Comparison of ENCODE assay signal across 20 mouse cellular contexts in genomic region chr9:42962506-42962905, GRCm38 (mm10). TPM values are rescaled to one million over a fixed set of nuclear protein-coding genes. Genes with fewer than 3 reads are reported as not detected.
DNase-seq lines count a peak whose midpoint lies in the region; ATAC-seq and TF ChIP-seq lines count a peak whose summit lies in the region.
"Had no signal": no experiment of that assay in that cellular context is flagged by ENCODE, and none has a peak within 500 bp of the region (broad histone marks: within the 10 kb centered on the region; RNA-seq: fewer than 3 reads in every experiment).

No protein-coding gene starts in this region.

- H3K27me3 ChIP-seq in hindbrain, embryonic 13.5 days: no peaks in the 10 kb centered on the region
- H3K27me3 ChIP-seq in hindbrain, embryonic 10.5 days (ENCODE audit: insufficient read depth, poor library complexity, severe bottlenecking): no peaks in the 10 kb centered on the region
- H3K27me3 ChIP-seq in midbrain, embryonic 15.5 days (replicated peaks): no peaks in the 10 kb centered on the region
- no peaks in the 10 kb centered on the region for H3K27me3 ChIP-seq in midbrain, embryonic 14.5 days (ENCODE audit: control insufficient read depth, insufficient read depth, low read length)
- H3K27me3 ChIP-seq in stomach, postnatal 0 days (ENCODE audit: control insufficient read depth, insufficient read depth, low read length): no peaks in the 10 kb centered on the region

- H3K4me1 ChIP-seq in hindbrain, embryonic 13.5 days (replicated peaks): peaks cover 14% of the 10 kb centered on the region
- H3K4me1 ChIP-seq in hindbrain, embryonic 10.5 days (replicated peaks): 0 out of 2 replicates have a peak, but pooled peaks cover 2% of the 10 kb centered on the region
- H3K4me1 ChIP-seq in midbrain, embryonic 15.5 days: 0 out of 2 replicates have a peak, but pooled peaks cover 2% of the 10 kb centered on the region
- H3K4me1 ChIP-seq in midbrain, embryonic 14.5 days (ENCODE audit: control insufficient read depth, insufficient read depth, low read length): no peaks in the 10 kb centered on the region
- H3K4me1 ChIP-seq in stomach, postnatal 0 days (replicated peaks; ENCODE audit: control insufficient read depth, insufficient read depth): no peaks in the 10 kb centered on the region

- WGBS in hindbrain, embryonic 13.5 days: 90% methylated on average over 6 of the region's 6 CpGs
- 92% methylated on average over 6 of the region's 6 CpGs for WGBS in hindbrain, embryonic 10.5 days
- 85% methylated on average over 6 of the region's 6 CpGs for WGBS in midbrain, embryonic 15.5 days
- WGBS in midbrain, embryonic 14.5 days: 83% methylated on average over 6 of the region's 6 CpGs
- WGBS in stomach, postnatal 0 days: 67% methylated on average over 6 of the region's 6 CpGs

- H3K4me3 ChIP-seq in hindbrain, embryonic 13.5 days: no peak overlapping the region
- H3K4me3 ChIP-seq in hindbrain, embryonic 10.5 days: no peak overlapping the region
- H3K4me3 ChIP-seq in midbrain, embryonic 15.5 days: no peak overlapping the region
- H3K4me3 ChIP-seq in midbrain, embryonic 14.5 days (replicated peaks; ENCODE audit: low read depth, low read length): no peak overlapping the region
- no peak overlapping the region for H3K4me3 ChIP-seq in stomach, postnatal 0 days (ENCODE audit: low read depth, low read length)
- H3K4me3 ChIP-seq: limb, embryonic 15.5 days had no signal

- ATAC-seq in hindbrain, embryonic 13.5 days (ENCODE audit: low FRiP score): no peak
- ATAC-seq in midbrain, embryonic 15.5 days (replicated peaks): peak; percentile 56
- no peak for ATAC-seq in midbrain, embryonic 14.5 days (ENCODE audit: low FRiP score, low TSS enrichment)
- ATAC-seq in stomach, postnatal 0 days (ENCODE audit: low FRiP score, low TSS enrichment): peak; percentile 48; the same call in 1 of the 2 replicates

- 0 out of 2 replicates have a peak overlapping the region, but pooled peaks have one; percentile 23 for H3K27ac ChIP-seq in hindbrain, embryonic 13.5 days
- H3K27ac ChIP-seq in hindbrain, embryonic 10.5 days: no peak overlapping the region
- 0 out of 2 replicates have a peak overlapping the region, but pooled peaks have one; percentile 35 for H3K27ac ChIP-seq in midbrain, embryonic 15.5 days
- H3K27ac ChIP-seq in midbrain, embryonic 14.5 days (replicated peaks; ENCODE audit: low read depth, low read length): no peak overlapping the region
- no peak overlapping the region for H3K27ac ChIP-seq in stomach, postnatal 0 days (replicated peaks)
- H3K27ac ChIP-seq: limb, embryonic 15.5 days; liver, embryonic 14.5 days had no signal

- H3K4me2 ChIP-seq in hindbrain, embryonic 13.5 days: no peak overlapping the region
- no peak overlapping the region for H3K4me2 ChIP-seq in midbrain, embryonic 15.5 days
- H3K4me2 ChIP-seq in midbrain, embryonic 14.5 days (ENCODE audit: low read length): no peak overlapping the region
- no peak overlapping the region for H3K4me2 ChIP-seq in stomach, postnatal 0 days (replicated peaks; ENCODE audit: low read depth)
- H3K4me2 ChIP-seq: heart, embryonic 11.5 days; limb, embryonic 15.5 days; lung, embryonic 14.5 days had no signal

- H3K9me3 ChIP-seq in hindbrain, embryonic 13.5 days: no peaks in the 10 kb centered on the region
- H3K9me3 ChIP-seq in hindbrain, embryonic 10.5 days: no peaks in the 10 kb centered on the region
- H3K9me3 ChIP-seq in midbrain, embryonic 15.5 days: no peaks in the 10 kb centered on the region
- no peaks in the 10 kb centered on the region for H3K9me3 ChIP-seq in midbrain, embryonic 14.5 days (ENCODE audit: control insufficient read depth, low read length)
- no peaks in the 10 kb centered on the region for H3K9me3 ChIP-seq in stomach, postnatal 0 days (ENCODE audit: control insufficient read depth, low read length)
- H3K9me3 ChIP-seq: limb, embryonic 15.5 days had no signal

- peaks cover 15% of the 10 kb centered on the region for H3K36me3 ChIP-seq in hindbrain, embryonic 13.5 days
- peaks cover 13% of the 10 kb centered on the region for H3K36me3 ChIP-seq in hindbrain, embryonic 10.5 days
- peaks cover 8% of the 10 kb centered on the region for H3K36me3 ChIP-seq in midbrain, embryonic 15.5 days (replicated peaks)
- H3K36me3 ChIP-seq in midbrain, embryonic 14.5 days (ENCODE audit: control insufficient read depth, insufficient read depth, low read length): peaks cover 15% of the 10 kb centered on the region
- H3K36me3 ChIP-seq in stomach, postnatal 0 days (ENCODE audit: control insufficient read depth, insufficient read depth, low read length): peaks cover 5% of the 10 kb centered on the region

- H3K9ac ChIP-seq in hindbrain, embryonic 13.5 days: no peak overlapping the region
- no peak overlapping the region for H3K9ac ChIP-seq in midbrain, embryonic 15.5 days
- H3K9ac ChIP-seq in midbrain, embryonic 14.5 days (replicated peaks; ENCODE audit: low read length): no peak overlapping the region
- H3K9ac ChIP-seq in stomach, postnatal 0 days (ENCODE audit: low read length): no peak overlapping the region
- H3K9ac ChIP-seq: limb, embryonic 15.5 days; liver, embryonic 14.5 days; lung, embryonic 14.5 days had no signal

- no peak for TF ChIP-seq CTCF in stomach, postnatal 0 days (IDR thresholded peaks at IDR 0.05; ENCODE audit: low read depth)

- no peak for TF ChIP-seq EP300 in stomach, postnatal 0 days (optimal IDR thresholded peaks at IDR 0.05)

- no peak for DNase-seq in hindbrain, embryonic 10.5 days (ENCODE audit: low spot score)
- DNase-seq in midbrain, embryonic 14.5 days: no peak
- DNase-seq in kidney, adult 9 months: peak; percentile 32
- no peak for DNase-seq in stomach, postnatal 0 days (ENCODE audit: low spot score)
- no peak for DNase-seq in layer of hippocampus, postnatal 25 days (ENCODE audit: extremely low spot score in 1 of 2, low spot score in 1 of 2)
- no peak for DNase-seq in layer of hippocampus, adult 18-20 months (ENCODE audit: low spot score in 2 of 2)
- DNase-seq: adrenal gland, postnatal 36 days; cerebellum, adult 9-10 months; gastrocnemius, postnatal 10 days; heart, adult 11 months; left cerebral cortex, postnatal 4 days; lung, embryonic 14.5 days; lung, postnatal 4 days; right cerebral cortex, postnatal 14 days had no signal

RNA-seq across cellular contexts. Expression of gene Grik4, which starts 18.2 kb away (rescaled TPM):
- polyA plus RNA-seq in hindbrain, embryonic 13.5 days (2015; fragmentation: Nextera tagmentation; extraction: Ambion mirVana): 7.3 and 8.7 TPM in 2 replicates
- polyA plus RNA-seq in hindbrain, embryonic 10.5 days (2016; fragmentation: Nextera tagmentation; extraction: Ambion mirVana): 1.5 and 2.9 TPM in 2 replicates
- polyA plus RNA-seq in midbrain, embryonic 15.5 days (2015; fragmentation: Nextera tagmentation; extraction: Ambion mirVana): 9.6 and 11.2 TPM in 2 replicates
- 4.4 and 6.6 TPM in 2 replicates for polyA plus RNA-seq in midbrain, embryonic 14.5 days (2014; fragmentation: Nextera tagmentation; extraction: Ambion mirVana)
- polyA plus RNA-seq in stomach, postnatal 0 days (2015; fragmentation: Nextera tagmentation; extraction: Ambion mirVana): 0.10 and 0.19 TPM in 2 replicates
- 10 to 100 TPM; 57.0 to 60.9 TPM for total RNA-seq in layer of hippocampus, postnatal 25 days (2021)
- 10 to 100 TPM; 50.7 to 54.9 TPM for total RNA-seq in layer of hippocampus, adult 18-20 months (2021)
- total RNA-seq: megakaryocyte-erythroid progenitor cell, adult 5-6 weeks had no signal

Comparison
In these comparisons a context has a peak if more than half of its experiments do, and no peak if none do; other contexts are left out.
1. ATAC-seq: peak in midbrain, embryonic 15.5 days (single experiment) and stomach, postnatal 0 days (single experiment); none in hindbrain, embryonic 13.5 days (single experiment) and midbrain, embryonic 14.5 days (single experiment).
2. H3K27ac ChIP-seq: peak in hindbrain, embryonic 13.5 days (single experiment) and midbrain, embryonic 15.5 days (single experiment); none in hindbrain, embryonic 10.5 days (single experiment), midbrain, embryonic 14.5 days (single experiment) and stomach, postnatal 0 days (single experiment).